Mouse (Mus musculus): ENCODE data around the gene Olfr322. TPM values are rescaled to one million over a fixed set of nuclear protein-coding genes. Genes with fewer than 3 reads are reported as not detected.
"Not testable (repeated sequence)": the region's sequence is repeated elsewhere in the genome, so short reads cannot be mapped to it uniquely, and the experiment has no call there.

Gene Olfr322
- total RNA-seq, 2 experiments from 2014 or later, result not detected

DNA sequence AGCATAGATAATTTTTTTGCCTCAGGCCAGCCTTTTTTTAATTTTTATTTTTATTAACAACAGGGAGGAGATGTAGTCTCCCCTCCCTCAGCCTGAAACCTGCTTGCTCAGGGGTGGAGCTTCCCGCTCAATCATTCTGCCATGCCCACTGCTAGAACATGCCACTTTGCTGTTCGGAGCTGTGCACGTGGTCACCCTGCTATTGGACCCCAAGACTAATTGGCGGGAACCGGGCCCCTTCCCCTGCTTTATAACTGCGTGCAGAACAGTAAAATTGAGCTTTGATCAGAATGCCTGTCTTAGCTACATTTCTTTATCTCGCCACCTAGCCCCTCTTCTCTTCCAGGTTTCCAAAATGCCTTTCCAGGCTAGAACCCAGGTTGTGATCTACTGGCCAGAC, 59.1 kb downstream of the Olfr322 start:
- not testable (repeated sequence) for ATAC-seq (replicated peaks; ENCODE audit: poor library complexity, severe bottlenecking)

Other genes starting within 250 kb of the Olfr322 start
- not detected in 2 replicates for gene 1810065E05Rik, start 237.7 kb upstream of the Olfr322 start, total RNA-seq (2014; fragmentation: Nextera tagmentation)
- not detected in 2 replicates for gene 1810065E05Rik, start 237.7 kb upstream of the Olfr322 start, total RNA-seq (2017)
- not detected in 2 replicates for gene Gm12253, start 226.2 kb upstream of the Olfr322 start, total RNA-seq (2014; fragmentation: Nextera tagmentation)
- not detected in 2 replicates for gene Gm12253, start 226.2 kb upstream of the Olfr322 start, total RNA-seq (2017)
- not detected in 2 replicates for gene Lypd9, start 205.9 kb upstream of the Olfr322 start, total RNA-seq (2014; fragmentation: Nextera tagmentation)
- gene Lypd9, start 205.9 kb upstream of the Olfr322 start, total RNA-seq (2017), result not detected in 2 replicates
- not detected in 2 replicates for gene Olfr30, start 196.5 kb upstream of the Olfr322 start, total RNA-seq (2014; fragmentation: Nextera tagmentation)
- gene Olfr30, start 196.5 kb upstream of the Olfr322 start, total RNA-seq (2017), result not detected in 2 replicates
- not detected in 2 replicates for gene Olfr332, start 166.2 kb upstream of the Olfr322 start, total RNA-seq (2014; fragmentation: Nextera tagmentation)
- gene Olfr332, start 166.2 kb upstream of the Olfr322 start, total RNA-seq (2017), result not detected in 2 replicates
- not detected in 2 replicates for gene Olfr331, start 156.2 kb upstream of the Olfr322 start, total RNA-seq (2014; fragmentation: Nextera tagmentation)
- gene Olfr331, start 156.2 kb upstream of the Olfr322 start, total RNA-seq (2017), result not detected in 2 replicates
- gene Olfr330, start 123.9 kb upstream of the Olfr322 start, total RNA-seq (2014; fragmentation: Nextera tagmentation), result not detected in 2 replicates
- gene Olfr330, start 123.9 kb upstream of the Olfr322 start, total RNA-seq (2017), result not detected in 2 replicates
- gene Olfr329-ps, start 112.4 kb upstream of the Olfr322 start, total RNA-seq (2014; fragmentation: Nextera tagmentation), result not detected in 2 replicates
- not detected in 2 replicates for gene Olfr329-ps, start 112.4 kb upstream of the Olfr322 start, total RNA-seq (2017)
- not detected in 2 replicates for gene Olfr328, start 103.1 kb upstream of the Olfr322 start, total RNA-seq (2014; fragmentation: Nextera tagmentation)
- gene Olfr328, start 103.1 kb upstream of the Olfr322 start, total RNA-seq (2017), result not detected in 2 replicates
- gene Olfr224, start 88.2 kb upstream of the Olfr322 start, total RNA-seq (2014; fragmentation: Nextera tagmentation), result not detected in 2 replicates
- gene Olfr224, start 88.2 kb upstream of the Olfr322 start, total RNA-seq (2017), result not detected in 2 replicates
- gene Olfr325, start 81.1 kb upstream of the Olfr322 start, total RNA-seq (2014; fragmentation: Nextera tagmentation), result not detected in 2 replicates
- not detected in 2 replicates for gene Olfr325, start 81.1 kb upstream of the Olfr322 start, total RNA-seq (2017)
- not detected in 2 replicates for gene Olfr324, start 63.7 kb upstream of the Olfr322 start, total RNA-seq (2014; fragmentation: Nextera tagmentation)
- gene Olfr324, start 63.7 kb upstream of the Olfr322 start, total RNA-seq (2017), result not detected in 2 replicates
- gene 2210407C18Rik, start 42.7 kb upstream of the Olfr322 start, total RNA-seq (2014; fragmentation: Nextera tagmentation), result not detected in 2 replicates
- gene 2210407C18Rik, start 42.7 kb upstream of the Olfr322 start, total RNA-seq (2017), result not detected in 2 replicates
- gene Olfr323, start 28.3 kb upstream of the Olfr322 start, total RNA-seq (2014; fragmentation: Nextera tagmentation), result not detected in 2 replicates
- not detected in 2 replicates for gene Olfr323, start 28.3 kb upstream of the Olfr322 start, total RNA-seq (2017)
- 1.4 and 1.6 TPM in 2 replicates for gene Trim58, start 18.3 kb upstream of the Olfr322 start, total RNA-seq (2014; fragmentation: Nextera tagmentation)
- gene Trim58, start 18.3 kb upstream of the Olfr322 start, total RNA-seq (2017), result 0.31 and 0.56 TPM in 2 replicates
- gene Olfr320, start 22.3 kb downstream of the Olfr322 start, total RNA-seq (2014; fragmentation: Nextera tagmentation), result not detected in 2 replicates
- not detected in 2 replicates for gene Olfr320, start 22.3 kb downstream of the Olfr322 start, total RNA-seq (2017)
- gene Olfr319, start 40.4 kb downstream of the Olfr322 start, total RNA-seq (2014; fragmentation: Nextera tagmentation), result not detected in 2 replicates
- gene Olfr319, start 40.4 kb downstream of the Olfr322 start, total RNA-seq (2017), result not detected in 2 replicates
- not detected in 2 replicates for gene Olfr318, start 65.2 kb downstream of the Olfr322 start, total RNA-seq (2014; fragmentation: Nextera tagmentation)
- not detected in 2 replicates for gene Olfr318, start 65.2 kb downstream of the Olfr322 start, total RNA-seq (2017)
- not detected in 2 replicates for gene Olfr317, start 80.4 kb downstream of the Olfr322 start, total RNA-seq (2014; fragmentation: Nextera tagmentation)
- gene Olfr317, start 80.4 kb downstream of the Olfr322 start, total RNA-seq (2017), result not detected in 2 replicates
- not detected in 2 replicates for gene Olfr316, start 94.0 kb downstream of the Olfr322 start, total RNA-seq (2014; fragmentation: Nextera tagmentation)
- not detected in 2 replicates for gene Olfr316, start 94.0 kb downstream of the Olfr322 start, total RNA-seq (2017)
- gene Olfr315, start 114.4 kb downstream of the Olfr322 start, total RNA-seq (2014; fragmentation: Nextera tagmentation), result not detected in 2 replicates
- gene Olfr315, start 114.4 kb downstream of the Olfr322 start, total RNA-seq (2017), result not detected in 2 replicates
- gene Olfr314, start 124.2 kb downstream of the Olfr322 start, total RNA-seq (2014; fragmentation: Nextera tagmentation), result not detected in 2 replicates
- gene Olfr314, start 124.2 kb downstream of the Olfr322 start, total RNA-seq (2017), result not detected in 2 replicates
- gene Fam183b, start 143.2 kb downstream of the Olfr322 start, total RNA-seq (2014; fragmentation: Nextera tagmentation), result not detected in 2 replicates
- gene Fam183b, start 143.2 kb downstream of the Olfr322 start, total RNA-seq (2017), result not detected in 2 replicates
- gene Olfr313, start 156.2 kb downstream of the Olfr322 start, total RNA-seq (2014; fragmentation: Nextera tagmentation), result not detected in 2 replicates
- not detected in 2 replicates for gene Olfr313, start 156.2 kb downstream of the Olfr322 start, total RNA-seq (2017)
- gene Olfr312, start 170.5 kb downstream of the Olfr322 start, total RNA-seq (2014; fragmentation: Nextera tagmentation), result not detected in 2 replicates
- not detected in 2 replicates for gene Olfr312, start 170.5 kb downstream of the Olfr322 start, total RNA-seq (2017)
- not detected in 2 replicates for gene Olfr311, start 180.5 kb downstream of the Olfr322 start, total RNA-seq (2014; fragmentation: Nextera tagmentation)
- not detected in 2 replicates for gene Olfr311, start 180.5 kb downstream of the Olfr322 start, total RNA-seq (2017)
- gene Gm12258, start 188.4 kb downstream of the Olfr322 start, total RNA-seq (2014; fragmentation: Nextera tagmentation), result 4.1 and 6.7 TPM in 2 replicates
- gene Gm12258, start 188.4 kb downstream of the Olfr322 start, total RNA-seq (2017), result 0.67 and 2.3 TPM in 2 replicates
- 2.8 and 3.8 TPM in 2 replicates for gene 2810021J22Rik, start 208.4 kb downstream of the Olfr322 start, total RNA-seq (2014; fragmentation: Nextera tagmentation)
- 2.1 and 2.5 TPM in 2 replicates for gene 2810021J22Rik, start 208.4 kb downstream of the Olfr322 start, total RNA-seq (2017)
- gene Zfp39, start 245.4 kb downstream of the Olfr322 start, total RNA-seq (2014; fragmentation: Nextera tagmentation), result 14.5 and 16.7 TPM in 2 replicates
- gene Zfp39, start 245.4 kb downstream of the Olfr322 start, total RNA-seq (2017), result 7.2 and 9.5 TPM in 2 replicates